In genomic region chr5:135908989-135909388, GRCm38 (mm10) we compare ENCODE assay signal across 16 mouse cellular contexts. TPM values are rescaled to one million over a fixed set of nuclear protein-coding genes. Genes with fewer than 3 reads are reported as not detected.
DNase-seq lines count a peak whose midpoint lies in the region; ATAC-seq and TF ChIP-seq lines count a peak whose summit lies in the region.
"Had no signal": no experiment of that assay in that cellular context is flagged by ENCODE, and none has a peak within 500 bp of the region (broad histone marks: within the 10 kb centered on the region; RNA-seq: fewer than 3 reads in every experiment).

No protein-coding gene starts in this region.

- no peak for DNase-seq in kidney, adult 11 months
- peak; percentile 91 for DNase-seq in lung, postnatal 0 days (ENCODE audit: low spot score)
- DNase-seq in urinary bladder, postnatal 36 days (ENCODE audit: low spot score in 2 of 2) = no peak
- DNase-seq: adrenal gland, adult 8-10 months; gastrocnemius, postnatal 36 days; kidney, adult 8-10 months; thymus, postnatal 4 days had no signal

- no peak overlapping the region for H3K27ac ChIP-seq in kidney, embryonic 16.5 days (ENCODE audit: low read length)
- H3K27ac ChIP-seq in bone marrow macrophage, adult 2 months (ENCODE audit: insufficient read depth, low read depth, low read length) = peak overlapping the region; percentile 13; the same call in 1 of the 2 replicates
- peak overlapping the region; percentile 78 for H3K27ac ChIP-seq in lung, postnatal 0 days (ENCODE audit: low read length)
- H3K27ac ChIP-seq: hindbrain, postnatal 0 days; limb, embryonic 13.5 days; midbrain, embryonic 12.5 days had no signal

- no peaks in the 10 kb centered on the region for H3K27me3 ChIP-seq in kidney, embryonic 16.5 days (ENCODE audit: insufficient read depth, low read length)
- no peaks in the 10 kb centered on the region for H3K27me3 ChIP-seq in E14TG2a.4 (ENCODE audit: insufficient read depth, low read length)
- no peaks in the 10 kb centered on the region for H3K27me3 ChIP-seq in lung, postnatal 0 days (replicated peaks; ENCODE audit: insufficient read depth, low read length)
- H3K27me3 ChIP-seq: heart, embryonic 12.5 days; limb, embryonic 13.5 days; midbrain, embryonic 12.5 days had no signal

- 89% methylated on average over 16 of the region's 16 CpGs for WGBS in kidney, embryonic 16.5 days
- 65% methylated on average over 16 of the region's 16 CpGs for WGBS in lung, postnatal 0 days

- H3K4me3 ChIP-seq in kidney, embryonic 16.5 days (ENCODE audit: low read length) = no peak overlapping the region
- H3K4me3 ChIP-seq in E14TG2a.4 (replicated peaks; ENCODE audit: low read length) = peak overlapping the region; percentile 49
- no peak overlapping the region for H3K4me3 ChIP-seq in bone marrow macrophage, adult 2 months (ENCODE audit: insufficient read depth, low read length)
- H3K4me3 ChIP-seq in lung, postnatal 0 days (ENCODE audit: low read depth, low read length) = no peak overlapping the region
- H3K4me3 ChIP-seq: erythroblast, embryonic 14.5 days; heart, embryonic 12.5 days; limb, embryonic 13.5 days; midbrain, embryonic 12.5 days had no signal

- TF ChIP-seq POLR2A in bone marrow macrophage, adult 2 months (IDR thresholded peaks at IDR 0.05; ENCODE audit: borderline replicate concordance, low read depth, low read length) = no peak

- H3K9me3 ChIP-seq in kidney, embryonic 16.5 days (ENCODE audit: low read length) = no peaks in the 10 kb centered on the region
- H3K9me3 ChIP-seq in E14TG2a.4 (ENCODE audit: low read length) = no peaks in the 10 kb centered on the region
- H3K9me3 ChIP-seq in lung, postnatal 0 days (ENCODE audit: low read length) = no peaks in the 10 kb centered on the region
- H3K9me3 ChIP-seq: heart, embryonic 12.5 days; limb, embryonic 13.5 days; midbrain, embryonic 12.5 days had no signal

- no peak for TF ChIP-seq CTCF in E14TG2a.4 (conservative IDR thresholded peaks at IDR 0.05; ENCODE audit: low read length)
- TF ChIP-seq CTCF in bone marrow macrophage, adult 2 months (IDR thresholded peaks at IDR 0.05; ENCODE audit: low read depth, low read length) = no peak
- TF ChIP-seq CTCF in lung, postnatal 0 days (IDR thresholded peaks at IDR 0.05) = no peak

- no peak overlapping the region for H3K4me2 ChIP-seq in kidney, embryonic 16.5 days (replicated peaks; ENCODE audit: low read depth, low read length)
- H3K4me2 ChIP-seq in lung, postnatal 0 days (replicated peaks; ENCODE audit: low read depth, low read length) = no peak overlapping the region
- H3K4me2 ChIP-seq: heart, embryonic 12.5 days; limb, embryonic 13.5 days; midbrain, embryonic 12.5 days had no signal

- H3K9ac ChIP-seq in kidney, embryonic 16.5 days (replicated peaks; ENCODE audit: low read length) = 0 out of 2 replicates have a peak overlapping the region, but pooled peaks have one; percentile 26
- no peak overlapping the region for H3K9ac ChIP-seq in lung, postnatal 0 days (replicated peaks; ENCODE audit: low read depth)
- H3K9ac ChIP-seq: heart, embryonic 12.5 days; limb, embryonic 13.5 days; midbrain, embryonic 12.5 days had no signal

- H3K36me3 ChIP-seq in kidney, embryonic 16.5 days (ENCODE audit: insufficient read depth, low read length) = peaks cover 43% of the 10 kb centered on the region
- H3K36me3 ChIP-seq in E14TG2a.4 (ENCODE audit: insufficient read depth, low read length) = peaks cover 100% of the 10 kb centered on the region
- peaks cover 10% of the 10 kb centered on the region for H3K36me3 ChIP-seq in lung, postnatal 0 days (ENCODE audit: insufficient read depth, low read length)

- ATAC-seq in kidney, embryonic 16.5 days (ENCODE audit: low FRiP score, low TSS enrichment) = no peak
- peak; percentile 25 for ATAC-seq in lung, postnatal 0 days
- ATAC-seq in erythroblast, adult 5-6 weeks (replicated peaks; ENCODE audit: low FRiP score, poor library complexity, severe bottlenecking) = no peak
- ATAC-seq: hindbrain, postnatal 0 days had no signal

- H3K4me1 ChIP-seq in kidney, embryonic 16.5 days (ENCODE audit: insufficient read depth, low read length) = peaks cover 12% of the 10 kb centered on the region; the same call in 1 of the 2 replicates
- H3K4me1 ChIP-seq in E14TG2a.4 (replicated peaks; ENCODE audit: low read depth, low read length) = peaks cover 100% of the 10 kb centered on the region
- peaks cover 86% of the 10 kb centered on the region for H3K4me1 ChIP-seq in bone marrow macrophage, adult 2 months (ENCODE audit: control insufficient read depth, insufficient read depth, low read length)
- peaks cover 12% of the 10 kb centered on the region for H3K4me1 ChIP-seq in lung, postnatal 0 days (ENCODE audit: insufficient read depth, low read depth, low read length)

- TF ChIP-seq EP300 in lung, postnatal 0 days (IDR thresholded peaks at IDR 0.05) = peak; percentile 40; the same call in 1 of the 2 replicates

RNA-seq across cellular contexts. Expression of gene Hspb1, which starts 21.3 kb away (rescaled TPM):
- polyA plus RNA-seq in kidney, embryonic 16.5 days (2015; fragmentation: Nextera tagmentation; extraction: Ambion mirVana) = 69.9 and 70.5 TPM in 2 replicates
- polyA plus RNA-seq in bone marrow macrophage, adult 2 months (2012; ENCODE audit: insufficient read depth, insufficient read length, missing spikeins) = 0.80 and 1.8 TPM in 2 replicates
- polyA plus RNA-seq in lung, postnatal 0 days (2015; fragmentation: Nextera tagmentation; extraction: Ambion mirVana) = 198 and 248 TPM in 2 replicates
- not detected in 2 replicates for total RNA-seq in erythroblast, adult 5-6 weeks (2015; ENCODE audit: low replicate concordance)
- total RNA-seq in erythroblast, adult 5-6 weeks (2017; ENCODE audit: low replicate concordance) = not detected in 2 replicates

RNA-seq across cellular contexts. Expression of gene Ywhag, which starts 25.4 kb away (rescaled TPM):
- polyA plus RNA-seq in kidney, embryonic 16.5 days (2015; fragmentation: Nextera tagmentation; extraction: Ambion mirVana) = 193 and 202 TPM in 2 replicates
- polyA plus RNA-seq in bone marrow macrophage, adult 2 months (2012; ENCODE audit: insufficient read depth, insufficient read length, missing spikeins) = 151 and 157 TPM in 2 replicates
- 75.5 and 87.5 TPM in 2 replicates for polyA plus RNA-seq in lung, postnatal 0 days (2015; fragmentation: Nextera tagmentation; extraction: Ambion mirVana)
- total RNA-seq in erythroblast, adult 5-6 weeks (2015; ENCODE audit: low replicate concordance) = 14.8 and 40.5 TPM in 2 replicates
- 17.3 and 17.9 TPM in 2 replicates for total RNA-seq in erythroblast, adult 5-6 weeks (2017; ENCODE audit: low replicate concordance)

Comparison
In these comparisons a context has a peak if more than half of its experiments do, and no peak if none do; other contexts are left out.
1. RNA of gene Hspb1, which starts 21.3 kb away (polyA plus RNA-seq): 198 to 248 TPM in lung, postnatal 0 days and 69.9 to 70.5 TPM in kidney, embryonic 16.5 days; 0.80 to 1.8 TPM in bone marrow macrophage, adult 2 months; every median in the first group is over 10 times any median in the second.